21 mouse cellular contexts compared by ENCODE assay signal in genomic region chr17:43109501-43109900, GRCm38 (mm10).
DNase-seq lines count a peak whose midpoint lies in the region; ATAC-seq and TF ChIP-seq lines count a peak whose summit lies in the region.
"Had no signal": no experiment of that assay in that cellular context is flagged by ENCODE, and none has a peak within 500 bp of the region (broad histone marks: within the 10 kb centered on the region; RNA-seq: fewer than 3 reads in every experiment).

No protein-coding gene starts in this region.

- H3K9me3 ChIP-seq in kidney, embryonic 14.5 days (ENCODE audit: control insufficient read depth, low read length): no peaks in the 10 kb centered on the region
- H3K9me3 ChIP-seq: embryonic facial prominence, embryonic 10.5 days; forebrain, embryonic 10.5 days; heart, embryonic 12.5 days; hindbrain, embryonic 10.5 days had no signal

- DNase-seq in kidney, adult 18-20 months: peak; percentile 67
- peak; percentile 81 to 92 for DNase-seq in kidney, adult 8-10 months
- peak; percentile 52 for DNase-seq in kidney, postnatal 10 days
- no peak for DNase-seq in thymus, adult 2 months
- no peak for DNase-seq in ovary, postnatal 10 days (ENCODE audit: low spot score)
- no peak for DNase-seq in cerebellum, adult 11 months
- DNase-seq: adrenal gland, postnatal 14 days; cerebellum, adult 2 months; cerebellum, postnatal 10 days; gastrocnemius, postnatal 36 days; heart, adult 2 months had no signal

- no peaks in the 10 kb centered on the region for H3K27me3 ChIP-seq in kidney, embryonic 14.5 days (ENCODE audit: control insufficient read depth, insufficient read depth, low read length)
- H3K27me3 ChIP-seq in thymus, adult 2 months (ENCODE audit: control insufficient read depth, insufficient read depth, low read length): no peaks in the 10 kb centered on the region
- H3K27me3 ChIP-seq: CH12.LX; heart, embryonic 12.5 days; Patski had no signal

- H3K4me2 ChIP-seq in kidney, embryonic 14.5 days (replicated peaks; ENCODE audit: low read depth, low read length): no peak overlapping the region
- H3K4me2 ChIP-seq: heart, embryonic 12.5 days; hindbrain, embryonic 14.5 days had no signal

- no peak overlapping the region for H3K9ac ChIP-seq in kidney, embryonic 14.5 days (ENCODE audit: low read depth, low read length)
- H3K9ac ChIP-seq: heart, embryonic 12.5 days; hindbrain, embryonic 14.5 days had no signal

- ATAC-seq in kidney, embryonic 14.5 days (ENCODE audit: low FRiP score, low TSS enrichment): no peak
- ATAC-seq: activated CD4-positive, CD25-positive, alpha-beta regulatory T cell, adult 4 months; forebrain, embryonic 14.5 days; Patski had no signal

- TF ChIP-seq POLR2A in thymus, adult 2 months (IDR thresholded peaks at IDR 0.05; ENCODE audit: control insufficient read depth, extremely low read depth, insufficient read depth, low read length, poor library complexity): no peak

- no peaks in the 10 kb centered on the region for H3K36me3 ChIP-seq in kidney, embryonic 14.5 days (ENCODE audit: control insufficient read depth, insufficient read depth, low read length)
- H3K36me3 ChIP-seq in thymus, adult 2 months (ENCODE audit: control insufficient read depth, insufficient read depth, low read length): no peaks in the 10 kb centered on the region
- H3K36me3 ChIP-seq: embryonic facial prominence, embryonic 10.5 days; forebrain, embryonic 10.5 days; heart, embryonic 12.5 days; hindbrain, embryonic 10.5 days had no signal

- H3K4me1 ChIP-seq in kidney, embryonic 14.5 days (ENCODE audit: control insufficient read depth, insufficient read depth, low read length): peaks cover 6% of the 10 kb centered on the region; the same call in 1 of the 2 replicates
- H3K4me1 ChIP-seq in thymus, adult 2 months (replicated peaks; ENCODE audit: control insufficient read depth, insufficient read depth, low read length): no peaks in the 10 kb centered on the region
- H3K4me1 ChIP-seq: embryonic facial prominence, embryonic 10.5 days; forebrain, embryonic 10.5 days; heart, embryonic 12.5 days; hindbrain, embryonic 10.5 days had no signal

- 72% methylated on average over 4 of the region's 4 CpGs for WGBS in kidney, embryonic 14.5 days
- WGBS in thymus, adult 2 months: 88% methylated on average over 4 of the region's 4 CpGs

- no peak for TF ChIP-seq CTCF in thymus, adult 2 months (IDR thresholded peaks at IDR 0.05; ENCODE audit: borderline replicate concordance, control insufficient read depth, extremely low read depth, insufficient read depth, low read length, poor library complexity)

- no peak overlapping the region for H3K27ac ChIP-seq in kidney, embryonic 14.5 days (ENCODE audit: low read depth, low read length)
- H3K27ac ChIP-seq in thymus, adult 2 months (ENCODE audit: control insufficient read depth, insufficient read depth, low read length): no peak overlapping the region
- H3K27ac ChIP-seq: embryonic facial prominence, embryonic 10.5 days; forebrain, embryonic 10.5 days; heart, adult 2 months; hindbrain, embryonic 10.5 days; hindbrain, embryonic 14.5 days had no signal

- H3K4me3 ChIP-seq in kidney, embryonic 14.5 days (ENCODE audit: low read length): no peak overlapping the region
- H3K4me3 ChIP-seq in thymus, adult 2 months (ENCODE audit: control insufficient read depth, insufficient read depth, low read length): no peak overlapping the region
- H3K4me3 ChIP-seq: embryonic facial prominence, embryonic 10.5 days; forebrain, embryonic 10.5 days; heart, adult 2 months; heart, embryonic 12.5 days; hindbrain, embryonic 10.5 days had no signal

Comparison
In these comparisons a context has a peak if more than half of its experiments do, and no peak if none do; other contexts are left out.
1. DNase-seq: peak in kidney, adult 18-20 months (single experiment), kidney, adult 8-10 months (2 of 2) and kidney, postnatal 10 days (single experiment); none in thymus, adult 2 months (single experiment), ovary, postnatal 10 days (single experiment) and cerebellum, adult 11 months (single experiment).